Mouse (Mus musculus) right cerebral cortex, postnatal 10 days (tissue): ENCODE data around the gene Dnm3.

ENCODE experiments used
- DNase-seq, 2 experiments: peaks; one replicate each; pipeline ENCODE4 v3.0.0; 2021; ENCODE audit warnings: low spot score in 2 of 2

The Dnm3 gene

GRCm38 (mm10) chr1:162108726-162109436 is 369.0 kb downstream of the Dnm3 start:
- no peak for DNase-seq

GRCm38 (mm10) chr1:162108181-162108671 is 369.6 kb downstream of the Dnm3 start:
- DNase-seq = peak; percentile 41 to 50

GRCm38 (mm10) chr1:162107011-162107606 is 370.7 kb downstream of the Dnm3 start:
- no peak for DNase-seq

- DNase-seq = no peak
Observed at GRCm38 (mm10) chr1:162100961-162101830, 376.6 kb downstream of the Dnm3 start.

- DNase-seq = no peak
Observed at GRCm38 (mm10) chr1:162100033-162100820, 377.6 kb downstream of the Dnm3 start.

- no peak for DNase-seq
Observed at GRCm38 (mm10) chr1:162099203-162099602, 378.6 kb downstream of the Dnm3 start.

- no peak for DNase-seq
Observed at GRCm38 (mm10) chr1:162094523-162095272, 383.1 kb downstream of the Dnm3 start.

- DNase-seq = no peak
Observed at GRCm38 (mm10) chr1:162093806-162094522, 383.9 kb downstream of the Dnm3 start.

GRCm38 (mm10) chr1:162092899-162093659 is 384.8 kb downstream of the Dnm3 start:
- DNase-seq = no peak

- no peak for DNase-seq
Observed at GRCm38 (mm10) chr1:162092401-162092800, 385.4 kb downstream of the Dnm3 start.

- DNase-seq = no peak
Observed at GRCm38 (mm10) chr1:162083886-162084478, 393.9 kb downstream of the Dnm3 start.

GRCm38 (mm10) chr1:162083354-162083753 is 394.5 kb downstream of the Dnm3 start:
- DNase-seq = no peak

GRCm38 (mm10) chr1:162082711-162083110 is 395.1 kb downstream of the Dnm3 start:
- no peak for DNase-seq

GRCm38 (mm10) chr1:162081693-162082372 is 396.0 kb downstream of the Dnm3 start:
- no peak for DNase-seq

GRCm38 (mm10) chr1:162079989-162080388 is 397.8 kb downstream of the Dnm3 start:
- DNase-seq = no peak

GRCm38 (mm10) chr1:162077454-162077853 is 400.4 kb downstream of the Dnm3 start:
- DNase-seq = no peak

GRCm38 (mm10) chr1:162076581-162077001 is 401.2 kb downstream of the Dnm3 start:
- DNase-seq = no peak

GRCm38 (mm10) chr1:162075831-162076230 is 402.0 kb downstream of the Dnm3 start:
- DNase-seq = no peak
